Mouse (Mus musculus) midbrain, embryonic 11.5 days (tissue): Measurements from ENCODE around the gene Sprr1b. TPM values are rescaled to one million over a fixed set of nuclear protein-coding genes. Genes with fewer than 3 reads are reported as not detected.

Source experiments
- ATAC-seq: fragments of 200-750 bp; cut with Nextera tagmentation; 2 replicates; pipeline ENCODE4 v1.8.0; 2017; ENCODE audit warnings: moderate TSS enrichment, moderate library complexity; ENCODE audit not compliant: low FRiP score
- DNase-seq: peaks from one replicate; pipeline ENCODE4 v3.0.0; 2015; ENCODE audit warnings: low spot score; ENCODE audit errors: missing footprints
- H3K27ac ChIP-seq: fragments of 300-500 bp; sonication (generic); 2 replicates; pipeline ENCODE4 v1.5.1; 2014; ENCODE audit warnings: low read depth, low read length
- H3K27me3 ChIP-seq: fragments of 300-500 bp; sonication (generic); 2 replicates; pipeline ENCODE4 v1.6.1; 2014; ENCODE audit warnings: mild to moderate bottlenecking, low read length, moderate library complexity, mixed read lengths; ENCODE audit not compliant: control insufficient read depth, insufficient read depth
- H3K36me3 ChIP-seq: fragments of 300-500 bp; sonication (generic); 2 replicates; pipeline ENCODE4 v1.6.1; 2014; ENCODE audit warnings: mild to moderate bottlenecking, low read length, moderate library complexity, mixed read lengths; ENCODE audit not compliant: control insufficient read depth, insufficient read depth
- H3K4me1 ChIP-seq: fragments of 300-500 bp; sonication (generic); 2 replicates; pipeline ENCODE4 v1.6.1; 2014; ENCODE audit warnings: low read length; ENCODE audit not compliant: control insufficient read depth, insufficient read depth
- H3K4me2 ChIP-seq: fragments of 300-500 bp; sonication (generic); 2 replicates; pipeline ENCODE4 v1.6.1; 2014; ENCODE audit warnings: mild to moderate bottlenecking, moderate library complexity
- H3K4me3 ChIP-seq: fragments of 300-500 bp; sonication (generic); 2 replicates; pipeline ENCODE4 v1.5.1; 2014; ENCODE audit warnings: low read depth, low read length
- H3K9ac ChIP-seq: fragments of 300-500 bp; sonication (generic); 2 replicates; pipeline ENCODE4 v1.6.1; 2014; ENCODE audit warnings: low read length
- H3K9me3 ChIP-seq: fragments of 300-500 bp; sonication (generic); 2 replicates; pipeline ENCODE4 v1.6.1; 2016; ENCODE audit warnings: low read length; ENCODE audit not compliant: control insufficient read depth
- WGBS: fragments of 180-500 bp; shearing (Covaris S2); extraction: QIAGEN DNeasy Blood & Tissue Kit; methylation state at CpG from one replicate; pipeline ENCODE4 v1.1.7; 2014; 5-methylcytosine and 5-hydroxymethylcytosine counted together
- polyA plus RNA-seq: library from polyadenylated mRNA; unstranded; fragments of >200 nt; fragmentation: Nextera tagmentation; extraction: Ambion mirVana; gene quantifications from 2 replicates; pipeline ENCODE4 v1.2.1, GENCODE M21; 2014

Gene Sprr1b
- polyA plus RNA-seq, 1 experiment from 2014 or later = not detected

DNA sequence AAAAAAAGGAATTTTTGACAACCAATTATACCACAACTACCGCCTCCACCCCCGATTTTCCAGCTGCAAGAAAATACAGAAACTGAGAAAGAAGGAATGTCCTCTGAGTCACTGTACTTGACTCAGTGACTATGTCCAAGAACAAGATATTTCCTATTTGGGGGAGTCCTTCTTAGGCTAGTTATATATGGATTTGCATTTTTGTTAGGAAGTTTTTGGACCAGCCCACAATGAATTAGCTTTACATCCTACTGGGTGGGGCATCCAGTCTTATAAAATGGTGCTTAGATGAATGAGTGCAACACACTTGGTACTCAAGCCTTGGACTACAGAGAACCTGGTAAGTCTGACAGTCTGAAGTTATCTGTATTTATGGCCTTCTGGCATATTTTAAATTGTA, 6.3 kb downstream of the Sprr1b start, which contains the start of gene Sprr2k:
Sprr2k (plus strand) TSS at position 301 of the 400 bp plus-strand sequence.
- Histone ChIP-seq H3K9me3 (no peaks in the 10 kb centered on the region), H3K4me1 (no peaks in the 10 kb centered on the region), H3K9ac (no peak within 1 kb of the TSS), H3K36me3 (no peaks in the 10 kb centered on the region), H3K27ac (no peak within 1 kb of the TSS), H3K4me2 (no peak within 1 kb of the TSS), H3K27me3 (no peaks in the 10 kb centered on the region), H3K4me3 (no peak within 1 kb of the TSS)
- no peak for DNase-seq
- WGBS = 94% methylated on average over 2 of the region's 2 CpGs
- no peak for ATAC-seq

DNA sequence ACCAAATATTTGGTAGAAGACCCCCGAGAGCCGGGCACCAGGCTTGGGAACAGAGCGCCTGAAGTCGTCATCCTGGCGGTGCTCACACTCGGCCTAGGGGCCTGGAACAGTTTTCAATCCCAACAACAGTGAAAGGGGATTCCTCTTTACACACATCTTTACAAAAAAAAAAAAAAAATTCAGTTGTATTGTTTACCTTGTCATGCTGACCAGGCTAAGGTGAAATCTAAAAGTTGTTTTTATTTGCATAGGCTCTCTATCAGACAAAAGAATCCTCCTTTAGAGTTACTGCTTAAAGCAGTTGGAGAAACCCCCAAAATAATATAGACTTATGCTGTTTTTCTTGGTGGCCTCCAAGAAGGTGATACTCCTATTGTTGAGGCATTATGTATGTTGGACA, 9.3 kb downstream of the Sprr1b start, which contains the start of gene Gm9774:
Gm9774 (minus strand) TSS at position 101 of the 400 bp plus-strand sequence.
- Histone ChIP-seq H3K4me2 (no peak within 1 kb of the TSS), H3K27ac (no peak within 1 kb of the TSS), H3K4me3 (no peak within 1 kb of the TSS), H3K9me3 (no peaks in the 10 kb centered on the region), H3K27me3 (no peaks in the 10 kb centered on the region), H3K36me3 (no peaks in the 10 kb centered on the region), H3K4me1 (no peaks in the 10 kb centered on the region), H3K9ac (no peak within 1 kb of the TSS)
- WGBS = 95% methylated on average over 6 of the region's 6 CpGs
- DNase-seq = no peak
- ATAC-seq = no peak

DNA sequence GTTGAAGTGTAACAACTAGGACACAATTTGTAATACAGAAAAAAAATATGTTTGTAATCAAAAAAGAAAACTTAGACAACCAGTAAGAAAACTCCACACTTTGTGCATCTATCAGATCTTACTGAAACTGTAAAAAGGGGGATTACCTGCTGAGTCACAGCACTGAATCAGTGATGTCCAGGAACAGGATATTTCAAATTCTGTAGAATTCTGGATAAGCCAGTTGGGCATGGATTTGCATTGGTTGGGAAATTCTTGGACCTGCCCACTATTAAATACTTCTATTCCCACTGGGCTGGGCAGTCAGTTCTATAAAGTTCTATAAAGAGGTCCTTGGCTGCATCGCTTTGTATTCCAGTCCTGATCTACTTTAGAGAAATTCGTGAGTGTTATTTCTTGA, 20.8 kb downstream of the Sprr1b start, which contains the start of gene Sprr2j-ps:
Sprr2j-ps (plus strand) TSS at position 301 of the 400 bp plus-strand sequence.
- no peak within 1 kb of the TSS for H3K4me2 ChIP-seq
- H3K9me3 ChIP-seq = no peaks in the 10 kb centered on the region
- DNase-seq (no peak), ATAC-seq (no peak)
- no peaks in the 10 kb centered on the region for H3K36me3 ChIP-seq
- no peaks in the 10 kb centered on the region for H3K27me3 ChIP-seq
- H3K9ac ChIP-seq = no peak within 1 kb of the TSS
- H3K4me1 ChIP-seq = no peaks in the 10 kb centered on the region
- H3K4me3 ChIP-seq = no peak within 1 kb of the TSS
- H3K27ac ChIP-seq = no peak within 1 kb of the TSS
- 89% methylated on average over 2 of the region's 2 CpGs for WGBS

DNA sequence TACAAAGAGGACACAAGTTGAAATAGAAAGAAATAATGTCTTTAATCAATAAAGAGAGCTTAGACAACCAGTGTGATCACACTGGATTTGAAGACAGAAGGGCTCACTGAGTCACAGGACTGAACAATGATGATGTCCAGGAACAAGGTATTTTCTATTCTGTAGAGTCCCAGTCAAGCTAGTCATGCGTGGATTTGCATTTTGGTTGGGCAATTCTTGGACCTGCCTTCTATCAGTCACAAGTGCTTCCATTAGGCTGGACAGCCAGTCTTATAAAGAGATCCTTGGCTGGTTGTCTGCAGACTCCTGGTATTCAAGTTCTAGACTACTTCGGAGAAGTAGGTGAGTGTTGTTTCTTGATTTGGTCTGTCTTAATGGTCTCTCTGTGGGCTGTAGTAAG, 30.9 kb downstream of the Sprr1b start, which contains the start of gene Sprr2i:
Sprr2i (plus strand) TSS at position 301 of the 400 bp plus-strand sequence.
- DNase-seq (no peak), ATAC-seq (no peak)
- H3K27ac ChIP-seq = no peak within 1 kb of the TSS
- H3K4me2 ChIP-seq = no peak within 1 kb of the TSS
- no peaks in the 10 kb centered on the region for H3K27me3 ChIP-seq
- WGBS = 93% methylated on average over 2 of the region's 2 CpGs
- H3K4me1 ChIP-seq = no peaks in the 10 kb centered on the region
- no peak within 1 kb of the TSS for H3K9ac ChIP-seq
- H3K9me3 ChIP-seq = no peaks in the 10 kb centered on the region
- H3K4me3 ChIP-seq = no peak within 1 kb of the TSS
- H3K36me3 ChIP-seq = no peaks in the 10 kb centered on the region

DNA sequence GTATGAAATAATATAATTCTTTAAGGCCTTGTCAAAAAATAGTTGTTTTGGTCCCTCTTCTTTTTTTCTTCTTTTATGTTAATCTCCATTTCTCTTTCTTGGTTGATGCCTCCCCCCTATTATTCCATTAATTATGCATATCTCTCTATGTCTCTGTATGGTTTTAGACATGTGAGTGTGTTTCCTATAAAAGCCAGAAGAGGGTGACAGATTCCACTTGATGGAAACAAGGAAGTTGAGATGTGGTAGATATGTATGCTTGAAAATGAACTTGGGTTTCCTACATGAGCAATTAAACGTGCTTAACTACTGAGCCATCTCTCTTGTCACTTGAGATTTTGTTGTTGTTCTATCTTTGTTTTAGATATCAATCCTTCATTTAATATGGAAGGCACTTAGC, 44.3 kb downstream of the Sprr1b start:
- Histone ChIP-seq H3K27me3 (no peaks in the 10 kb centered on the region), H3K4me3 (no peak overlapping the region), H3K27ac (no peak overlapping the region), H3K36me3 (no peaks in the 10 kb centered on the region), H3K9ac (no peak overlapping the region), H3K4me2 (no peak overlapping the region), H3K9me3 (no peaks in the 10 kb centered on the region), H3K4me1 (no peaks in the 10 kb centered on the region)
- DNase-seq = no peak
- 48% methylated on average over 1 of the region's 1 CpGs for WGBS
- ATAC-seq = no peak

Other genes with a start within 250 kb of the Sprr1b start
- not detected in 2 replicates for gene Sprr2a1, start 223.0 kb downstream of the Sprr1b start, polyA plus RNA-seq
- gene Sprr2a2, start 222.9 kb downstream of the Sprr1b start, polyA plus RNA-seq = not detected in 2 replicates
- gene Sprr2a3, start 153.4 kb downstream of the Sprr1b start, polyA plus RNA-seq = not detected in 2 replicates
- gene Sprr2b, start 122.2 kb downstream of the Sprr1b start, polyA plus RNA-seq = not detected in 2 replicates
- not detected in 2 replicates for gene Sprr2d, start 99.6 kb downstream of the Sprr1b start, polyA plus RNA-seq
- not detected in 2 replicates for gene Sprr2e, start 86.6 kb downstream of the Sprr1b start, polyA plus RNA-seq
- gene Sprr2f, start 73.6 kb downstream of the Sprr1b start, polyA plus RNA-seq = not detected in 2 replicates
- not detected in 2 replicates for gene Sprr2h, start 53.1 kb downstream of the Sprr1b start, polyA plus RNA-seq
- not detected in 2 replicates for gene Sprr2i, start 30.8 kb downstream of the Sprr1b start, polyA plus RNA-seq
- gene Sprr2j-ps, start 20.7 kb downstream of the Sprr1b start, polyA plus RNA-seq = not detected in 2 replicates
- 6.5 and 6.8 TPM in 2 replicates for gene Gm9774, start 9.4 kb downstream of the Sprr1b start, polyA plus RNA-seq
- not detected in 2 replicates for gene Sprr2k, start 6.2 kb downstream of the Sprr1b start, polyA plus RNA-seq
- gene Sprr3, start 19.9 kb upstream of the Sprr1b start, polyA plus RNA-seq = not detected in 2 replicates
- not detected in 2 replicates for gene Sprr1a, start 47.1 kb upstream of the Sprr1b start, polyA plus RNA-seq
- gene Sprr4, start 61.7 kb upstream of the Sprr1b start, polyA plus RNA-seq = not detected in 2 replicates
- not detected in 2 replicates for gene 2310046K23Rik, start 95.7 kb upstream of the Sprr1b start, polyA plus RNA-seq
- gene Ivl, start 134.9 kb upstream of the Sprr1b start, polyA plus RNA-seq = not detected in 2 replicates
- gene Smcp, start 150.2 kb upstream of the Sprr1b start, polyA plus RNA-seq = not detected in 2 replicates
- not detected in 2 replicates for gene 2210017I01Rik, start 168.7 kb upstream of the Sprr1b start, polyA plus RNA-seq
- gene Lce6a, start 182.9 kb upstream of the Sprr1b start, polyA plus RNA-seq = not detected in 2 replicates
- not detected in 2 replicates for gene Lce1a1, start 209.5 kb upstream of the Sprr1b start, polyA plus RNA-seq
- gene Lce1b, start 218.1 kb upstream of the Sprr1b start, polyA plus RNA-seq = not detected in 2 replicates
- gene Lce1a2, start 231.5 kb upstream of the Sprr1b start, polyA plus RNA-seq = not detected in 2 replicates
- not detected in 2 replicates for gene Lce1c, start 240.5 kb upstream of the Sprr1b start, polyA plus RNA-seq
- not detected in 2 replicates for gene Lce1d, start 248.4 kb upstream of the Sprr1b start, polyA plus RNA-seq